Mouse (Mus musculus): ENCODE measurements around the gene Olfr1031.
"Not testable (repeated sequence)": the region's sequence is repeated elsewhere in the genome, so short reads cannot be mapped to it uniquely, and the experiment has no call there.

The Olfr1031 gene

DNA sequence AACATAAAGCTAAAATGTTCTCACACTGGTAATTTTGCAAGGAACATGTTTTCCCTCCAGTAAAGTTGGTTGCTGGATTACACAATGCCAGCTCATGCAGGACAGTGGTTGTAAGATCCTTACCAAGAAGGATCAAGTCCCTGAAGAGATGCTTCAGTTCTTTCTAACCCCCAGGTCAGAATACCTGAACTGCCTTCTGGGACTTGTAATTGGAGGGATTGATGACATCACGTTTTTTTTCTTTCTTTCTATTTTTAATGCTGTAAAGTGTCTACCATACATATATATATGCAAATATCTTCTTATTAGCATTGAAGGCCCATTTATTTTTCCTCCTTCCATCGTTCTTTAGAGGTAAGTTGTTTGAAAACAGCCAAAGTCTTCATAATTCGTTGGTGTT is at the start of gene Olfr1031:
Gene Olfr1031, plus strand, starts transcription at position 301 of the 400 bp plus-strand sequence.
- in situ Hi-C loops (cut with MboI, MseI): no loop called here

DNA sequence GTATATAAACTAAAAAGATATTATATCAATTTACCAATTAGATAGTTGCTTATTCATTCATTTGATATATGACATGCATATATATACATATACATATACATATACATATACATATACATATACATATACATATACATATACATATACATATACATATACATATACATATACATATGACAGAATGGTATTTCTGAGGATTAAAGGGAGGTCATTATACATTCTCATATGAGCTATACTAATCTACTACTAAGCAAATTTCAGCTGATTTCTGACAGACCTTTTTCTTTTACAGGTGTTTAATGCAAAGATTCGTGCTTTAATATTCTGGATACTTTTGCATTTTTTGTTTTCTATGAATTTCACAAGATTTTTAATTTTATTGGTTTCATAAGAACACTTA is 40.0 kb upstream of the Olfr1031 start, which contains the start of gene Olfr1028:
Gene Olfr1028, plus strand, starts transcription at position 301 of the 400 bp plus-strand sequence.
- in situ Hi-C loops (cut with MboI, MseI): no loop called here

DNA sequence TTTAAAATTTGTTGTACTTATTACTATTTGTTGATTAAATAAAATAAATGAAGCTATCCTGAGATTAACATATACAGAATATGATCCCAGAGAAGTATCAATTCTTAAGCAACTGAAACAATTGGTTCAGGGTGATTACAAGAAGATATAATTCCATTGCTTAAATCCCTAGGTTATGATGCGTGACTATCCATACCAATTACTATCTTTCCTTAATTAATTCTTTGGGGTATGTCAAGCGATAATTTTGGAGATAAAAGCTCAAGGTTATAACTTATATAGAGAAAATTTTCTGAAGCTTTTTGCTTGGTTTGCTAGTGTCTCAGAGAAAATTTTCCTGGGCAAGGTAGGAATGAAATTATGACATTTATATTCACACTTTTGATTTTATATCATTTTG is 16.5 kb upstream of the Olfr1031 start, which contains the start of gene Olfr1029:
Gene Olfr1029, plus strand, starts transcription at position 301 of the 400 bp plus-strand sequence.
- in situ Hi-C loops (cut with MboI, MseI): no loop called here

DNA sequence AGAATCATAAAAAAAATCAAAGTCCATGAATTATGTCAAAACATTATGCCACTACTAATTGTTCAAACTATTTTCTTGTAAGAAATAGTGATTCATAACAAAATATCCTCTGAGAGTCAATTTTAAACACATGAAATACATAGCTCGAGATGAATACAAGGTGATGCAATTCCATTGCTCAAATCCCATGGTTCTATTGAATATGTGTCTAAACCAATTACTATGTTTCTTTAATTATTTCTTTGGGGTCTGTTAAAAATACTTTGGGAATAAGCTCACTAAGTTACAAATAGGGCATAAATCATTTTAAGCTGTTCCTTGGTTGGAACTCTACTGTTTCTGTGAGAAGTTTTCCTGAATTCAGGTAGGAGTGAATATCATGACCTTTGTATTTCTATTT is 11.1 kb upstream of the Olfr1031 start, which contains the start of gene Olfr1030:
Gene Olfr1030, plus strand, starts transcription at position 301 of the 400 bp plus-strand sequence.
- in situ Hi-C loops (cut with MboI, MseI): no loop called here

DNA sequence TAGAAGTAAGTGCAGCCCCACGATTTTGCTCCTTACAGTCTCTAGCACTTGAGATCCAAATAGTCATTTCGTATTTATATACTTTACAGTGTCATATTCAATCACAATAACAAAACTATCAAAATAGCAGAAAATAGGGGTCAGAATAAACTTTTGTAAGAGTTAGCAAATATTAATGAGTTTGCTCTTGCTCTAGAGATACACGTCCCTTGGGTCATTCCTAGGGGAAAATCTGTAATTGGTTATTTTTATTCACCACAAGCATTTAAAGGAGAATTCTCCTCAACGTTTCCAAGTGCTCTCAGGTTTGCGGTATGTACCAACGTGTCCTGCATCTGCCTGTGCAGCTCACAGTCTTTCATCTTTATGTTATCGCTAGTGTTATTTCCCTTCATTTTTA is 15.1 kb downstream of the Olfr1031 start, which contains the start of gene Olfr1032:
Gene Olfr1032, plus strand, starts transcription at position 301 of the 400 bp plus-strand sequence.
- in situ Hi-C loops (cut with MboI, MseI): no loop called here

DNA sequence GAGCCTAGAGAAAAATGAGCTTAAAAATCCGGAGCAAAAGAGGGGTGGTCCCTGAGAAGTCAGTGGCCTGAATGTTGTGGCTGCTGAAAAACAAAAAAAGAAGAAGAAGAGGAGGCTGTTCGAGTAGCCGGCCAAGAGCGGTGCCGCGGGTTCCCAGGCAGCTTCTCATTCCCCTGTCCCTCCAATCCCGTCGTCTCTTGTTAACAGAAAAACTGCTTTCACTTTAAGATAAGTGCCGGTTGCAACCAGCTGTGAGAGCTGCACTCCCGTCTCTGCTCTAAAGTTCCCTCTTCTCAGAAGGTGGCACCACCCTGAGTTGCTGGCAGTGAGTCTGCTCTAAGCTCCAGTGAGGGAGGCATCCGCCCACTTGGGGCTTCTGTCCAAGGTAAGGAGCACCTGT is 30.3 kb downstream of the Olfr1031 start, which contains the start of gene Olfr1033:
Gene Olfr1033, plus strand, starts transcription at position 228 of the 400 bp plus-strand sequence.
- in situ Hi-C loops (cut with MboI, MseI): not testable (repeated sequence)

DNA sequence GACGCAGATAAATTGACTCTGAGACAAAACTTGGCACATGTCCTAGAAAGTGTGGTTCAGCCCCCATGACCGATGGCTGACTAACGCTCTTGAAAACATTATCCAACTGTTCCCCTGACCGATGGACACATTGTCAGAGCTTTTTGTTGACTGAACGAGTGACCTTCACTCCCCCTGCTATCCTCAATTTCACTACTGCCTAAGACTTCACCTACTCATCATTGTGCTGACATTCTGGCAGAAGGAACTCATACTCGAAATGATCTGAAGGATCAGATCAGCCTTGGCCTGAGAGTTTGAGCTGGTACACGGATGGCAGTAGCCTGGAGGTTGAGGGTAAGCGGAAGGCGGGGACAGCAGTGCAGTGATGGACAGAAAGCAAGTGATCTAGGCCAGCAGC is 31.4 kb downstream of the Olfr1031 start:
- in situ Hi-C loops (cut with MboI, MseI): not testable (repeated sequence)
